Mouse (Mus musculus): ENCODE data around the gene Dhx35. TPM values are rescaled to one million over a fixed set of nuclear protein-coding genes. Genes with fewer than 3 reads are reported as not detected.

Gene Dhx35
- polyA plus RNA-seq, 2 experiments, result 13.7 to 24.2 TPM

DNA sequence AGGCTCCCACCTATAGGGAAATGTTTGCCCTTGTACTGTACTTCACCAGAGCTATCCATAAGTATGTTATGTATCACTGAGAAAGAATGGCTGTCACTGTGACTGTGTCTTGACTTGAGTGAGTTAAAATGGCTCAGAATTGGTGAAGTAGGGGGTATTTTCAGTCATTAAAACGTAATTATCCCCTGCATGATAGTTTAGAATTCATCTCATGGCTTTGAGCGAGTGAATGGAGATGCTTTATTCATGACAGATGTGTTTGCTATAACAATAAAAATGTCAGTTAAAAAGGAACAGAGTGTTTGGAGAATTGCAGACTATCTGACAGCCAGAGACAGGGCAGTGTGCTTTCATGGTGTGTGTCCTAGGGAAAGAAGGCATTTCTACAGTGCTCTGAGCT lies 51.6 kb downstream of the Dhx35 start:
- Histone ChIP-seq H3K4me2 (replicated peaks; ENCODE audit: low read depth, low read length, severe bottlenecking) (no peak overlapping the region), H3K4me1 (ENCODE audit: control insufficient read depth, insufficient read depth, low read length) (no peaks in the 10 kb centered on the region), H3K27ac (replicated peaks; ENCODE audit: low read depth, low read length) (no peak overlapping the region), H3K9me3 (ENCODE audit: control insufficient read depth, low read length) (no peaks in the 10 kb centered on the region), H3K36me3 (ENCODE audit: control insufficient read depth, insufficient read depth, low read length) (peaks cover 33% of the 10 kb centered on the region), H3K27me3 (ENCODE audit: control insufficient read depth, insufficient read depth, low read length) (no peaks in the 10 kb centered on the region), H3K4me3 (replicated peaks; ENCODE audit: low read length) (no peak overlapping the region), H3K9ac (ENCODE audit: low read depth, low read length, severe bottlenecking) (no peak overlapping the region)
- 70% methylated on average over 2 of the region's 2 CpGs for WGBS
- no peak for TF ChIP-seq POLR2A (IDR thresholded peaks at IDR 0.05; ENCODE audit: borderline replicate concordance, extremely low read depth, insufficient read depth, insufficient read length)
- DNase-seq (ENCODE audit: low spot score), result no peak
- no peak for ATAC-seq (ENCODE audit: low FRiP score, low read depth)

DNA sequence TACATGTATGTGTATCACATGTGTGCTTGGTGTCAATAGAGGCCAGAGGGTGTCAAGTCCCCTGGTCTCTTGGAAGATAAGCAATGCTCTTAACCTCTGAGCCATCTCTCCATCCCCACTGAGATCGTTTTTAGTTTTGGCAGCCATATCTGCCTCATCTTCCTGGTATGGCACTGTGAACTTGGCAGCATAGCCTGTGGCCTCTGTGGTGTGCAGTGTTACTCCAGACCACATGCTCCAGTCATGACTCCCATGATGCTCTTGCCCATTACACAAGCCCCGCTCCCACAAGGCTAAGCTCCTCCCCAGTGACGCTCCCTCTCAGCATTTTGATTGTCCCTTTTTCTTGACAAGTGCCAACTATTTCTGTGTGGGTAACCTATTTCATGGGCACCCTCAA lies 53.4 kb downstream of the Dhx35 start:
- Histone ChIP-seq H3K27me3 (ENCODE audit: control insufficient read depth, insufficient read depth, low read length) (no peaks in the 10 kb centered on the region), H3K27ac (replicated peaks; ENCODE audit: low read depth, low read length) (no peak overlapping the region), H3K4me1 (ENCODE audit: control insufficient read depth, insufficient read depth, low read length) (no peaks in the 10 kb centered on the region), H3K4me3 (replicated peaks; ENCODE audit: low read length) (no peak overlapping the region), H3K9ac (ENCODE audit: low read depth, low read length, severe bottlenecking) (no peak overlapping the region), H3K4me2 (replicated peaks; ENCODE audit: low read depth, low read length, severe bottlenecking) (no peak overlapping the region), H3K36me3 (ENCODE audit: control insufficient read depth, insufficient read depth, low read length) (peaks cover 23% of the 10 kb centered on the region), H3K9me3 (ENCODE audit: control insufficient read depth, low read length) (no peaks in the 10 kb centered on the region)
- WGBS, result 90% methylated on average over 3 of the region's 3 CpGs
- ATAC-seq (ENCODE audit: low FRiP score, low read depth) (no peak), DNase-seq (ENCODE audit: low spot score) (no peak)
- no peak for TF ChIP-seq POLR2A (IDR thresholded peaks at IDR 0.05; ENCODE audit: borderline replicate concordance, extremely low read depth, insufficient read depth, insufficient read length)

DNA sequence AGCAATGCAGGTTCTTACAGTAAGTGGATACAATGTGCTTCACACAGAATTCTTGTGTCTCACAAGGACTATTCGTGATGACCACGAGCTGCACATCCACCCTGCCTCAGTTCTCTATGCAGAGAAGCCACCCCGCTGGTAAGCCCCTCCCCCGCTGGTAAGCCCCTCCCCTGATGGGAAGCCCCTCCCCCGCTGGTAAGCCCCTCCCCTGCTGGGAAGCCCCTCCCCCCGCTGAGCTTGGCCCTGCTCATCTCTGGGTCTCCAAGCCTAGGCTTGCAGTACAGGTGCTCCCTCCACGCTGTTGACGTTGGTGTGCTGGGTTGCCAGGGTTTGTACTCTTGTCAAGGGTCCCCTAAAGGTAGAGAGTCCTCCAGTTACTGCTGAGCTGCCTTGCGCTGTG lies 54.8 kb downstream of the Dhx35 start:
- no peaks in the 10 kb centered on the region for H3K27me3 ChIP-seq (ENCODE audit: control insufficient read depth, insufficient read depth, low read length)
- no peak for DNase-seq (ENCODE audit: low spot score)
- H3K9me3 ChIP-seq (ENCODE audit: control insufficient read depth, low read length), result no peaks in the 10 kb centered on the region
- no peak for TF ChIP-seq POLR2A (IDR thresholded peaks at IDR 0.05; ENCODE audit: borderline replicate concordance, extremely low read depth, insufficient read depth, insufficient read length)
- H3K4me3 ChIP-seq (replicated peaks; ENCODE audit: low read length), result no peak overlapping the region
- no peaks in the 10 kb centered on the region for H3K4me1 ChIP-seq (ENCODE audit: control insufficient read depth, insufficient read depth, low read length)
- H3K4me2 ChIP-seq (replicated peaks; ENCODE audit: low read depth, low read length, severe bottlenecking), result no peak overlapping the region
- H3K27ac ChIP-seq (replicated peaks; ENCODE audit: low read depth, low read length), result no peak overlapping the region
- peaks cover 27% of the 10 kb centered on the region for H3K36me3 ChIP-seq (ENCODE audit: control insufficient read depth, insufficient read depth, low read length)
- no peak overlapping the region for H3K9ac ChIP-seq (ENCODE audit: low read depth, low read length, severe bottlenecking)
- ATAC-seq (ENCODE audit: low FRiP score, low read depth), result no peak
- 80% methylated on average over 9 of the region's 9 CpGs for WGBS

DNA sequence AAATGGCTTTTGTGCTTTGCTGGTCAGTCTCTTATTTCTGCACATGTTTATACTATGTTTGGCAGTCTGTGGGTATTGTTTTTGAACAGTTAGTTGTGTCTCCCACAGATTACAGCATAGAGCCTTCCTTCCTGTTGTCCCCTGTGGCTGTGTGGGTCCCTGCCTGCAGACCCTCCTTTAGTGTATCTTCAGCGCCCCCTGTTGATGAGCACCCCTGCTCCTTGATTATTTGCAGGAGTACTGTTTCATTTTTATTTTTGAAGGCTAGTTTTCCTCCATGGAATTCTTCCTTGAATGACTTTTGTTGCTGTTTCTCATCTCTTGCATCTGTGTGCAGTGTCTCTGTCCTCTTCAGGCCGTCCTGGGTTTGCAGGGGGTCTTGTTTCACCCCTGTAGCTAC lies 58.0 kb downstream of the Dhx35 start:
- H3K4me2 ChIP-seq (replicated peaks; ENCODE audit: low read depth, low read length, severe bottlenecking), result no peak overlapping the region
- no peak overlapping the region for H3K4me3 ChIP-seq (replicated peaks; ENCODE audit: low read length)
- WGBS, result 41% methylated on average over 2 of the region's 2 CpGs
- TF ChIP-seq POLR2A (IDR thresholded peaks at IDR 0.05; ENCODE audit: borderline replicate concordance, extremely low read depth, insufficient read depth, insufficient read length), result no peak
- H3K36me3 ChIP-seq (ENCODE audit: control insufficient read depth, insufficient read depth, low read length), result peaks cover 35% of the 10 kb centered on the region
- ATAC-seq (ENCODE audit: low FRiP score, low read depth) (no peak), DNase-seq (ENCODE audit: low spot score) (no peak)
- H3K27ac ChIP-seq (replicated peaks; ENCODE audit: low read depth, low read length), result no peak overlapping the region
- no peak overlapping the region for H3K9ac ChIP-seq (ENCODE audit: low read depth, low read length, severe bottlenecking)
- no peaks in the 10 kb centered on the region for H3K4me1 ChIP-seq (ENCODE audit: control insufficient read depth, insufficient read depth, low read length)
- H3K9me3 ChIP-seq (ENCODE audit: control insufficient read depth, low read length), result no peaks in the 10 kb centered on the region
- H3K27me3 ChIP-seq (ENCODE audit: control insufficient read depth, insufficient read depth, low read length), result no peaks in the 10 kb centered on the region

DNA sequence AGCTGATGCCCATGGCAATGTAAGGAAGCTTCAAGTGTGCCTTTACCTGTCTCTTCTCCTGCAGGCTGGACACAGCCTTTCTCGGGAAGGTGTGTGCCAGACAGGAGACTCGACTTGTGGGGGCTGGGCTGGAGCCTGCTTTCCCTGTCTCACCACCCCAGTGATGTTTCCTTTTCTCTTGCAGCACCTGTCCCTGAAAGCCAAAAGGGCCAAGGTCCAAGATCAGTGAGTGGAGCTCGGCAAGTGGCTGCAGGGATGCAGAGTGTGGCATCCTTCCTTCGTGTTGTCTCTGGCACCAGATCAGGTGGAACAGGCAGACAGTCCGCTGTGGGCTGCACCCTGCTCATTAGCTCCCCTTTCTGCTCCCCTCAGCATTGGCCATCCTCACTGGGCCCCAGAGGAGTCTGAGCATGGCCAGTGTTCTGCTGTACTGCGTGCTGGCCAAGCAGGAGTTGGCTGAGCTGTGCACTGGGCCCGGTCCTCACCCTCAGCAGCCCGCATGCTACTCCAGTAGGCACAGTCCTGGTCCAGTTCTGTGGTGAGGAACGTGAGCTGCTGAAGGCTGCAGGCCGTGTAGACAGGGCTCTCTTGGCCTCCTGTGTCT lies 62.4 kb downstream of the Dhx35 start:
- WGBS, result 89% methylated on average over 10 of the region's 10 CpGs
- TF ChIP-seq POLR2A (IDR thresholded peaks at IDR 0.05; ENCODE audit: borderline replicate concordance, extremely low read depth, insufficient read depth, insufficient read length), result no peak
- Histone ChIP-seq H3K36me3 (ENCODE audit: control insufficient read depth, insufficient read depth, low read length) (peaks cover 23% of the 10 kb centered on the region), H3K4me1 (ENCODE audit: control insufficient read depth, insufficient read depth, low read length) (no peaks in the 10 kb centered on the region), H3K4me3 (replicated peaks; ENCODE audit: low read length) (no peak overlapping the region), H3K9me3 (ENCODE audit: control insufficient read depth, low read length) (no peaks in the 10 kb centered on the region), H3K27me3 (ENCODE audit: control insufficient read depth, insufficient read depth, low read length) (no peaks in the 10 kb centered on the region), H3K4me2 (replicated peaks; ENCODE audit: low read depth, low read length, severe bottlenecking) (no peak overlapping the region), H3K9ac (ENCODE audit: low read depth, low read length, severe bottlenecking) (no peak overlapping the region), H3K27ac (replicated peaks; ENCODE audit: low read depth, low read length) (no peak overlapping the region)
- DNase-seq (ENCODE audit: low spot score), result no peak
- no peak for ATAC-seq (ENCODE audit: low FRiP score, low read depth)

DNA sequence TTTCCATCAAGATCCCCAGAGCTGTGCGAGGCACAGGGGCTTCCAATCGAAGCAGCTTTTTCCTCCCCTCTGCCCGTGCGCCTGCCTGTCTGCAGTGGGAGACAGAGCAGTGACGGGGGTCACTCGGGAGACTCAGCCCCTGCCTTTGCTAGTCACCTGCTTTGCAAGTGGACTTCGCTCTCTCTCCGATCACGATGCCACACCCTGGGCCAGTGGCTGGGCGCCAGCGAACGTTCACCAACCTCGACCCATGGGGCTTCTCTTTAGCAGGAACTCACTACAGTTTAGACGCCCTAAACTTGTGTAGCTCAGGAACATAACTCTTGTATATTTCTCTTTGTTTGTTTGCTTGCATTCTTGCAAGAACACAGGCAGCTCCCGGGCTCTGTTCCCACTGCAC lies 63.0 kb downstream of the Dhx35 start:
- Histone ChIP-seq H3K27ac (replicated peaks; ENCODE audit: low read depth, low read length) (no peak overlapping the region), H3K4me2 (replicated peaks; ENCODE audit: low read depth, low read length, severe bottlenecking) (no peak overlapping the region), H3K9me3 (ENCODE audit: control insufficient read depth, low read length) (no peaks in the 10 kb centered on the region), H3K36me3 (ENCODE audit: control insufficient read depth, insufficient read depth, low read length) (peaks cover 22% of the 10 kb centered on the region), H3K4me3 (replicated peaks; ENCODE audit: low read length) (no peak overlapping the region), H3K4me1 (ENCODE audit: control insufficient read depth, insufficient read depth, low read length) (no peaks in the 10 kb centered on the region), H3K27me3 (ENCODE audit: control insufficient read depth, insufficient read depth, low read length) (no peaks in the 10 kb centered on the region), H3K9ac (ENCODE audit: low read depth, low read length, severe bottlenecking) (no peak overlapping the region)
- no peak for TF ChIP-seq POLR2A (IDR thresholded peaks at IDR 0.05; ENCODE audit: borderline replicate concordance, extremely low read depth, insufficient read depth, insufficient read length)
- DNase-seq (ENCODE audit: low spot score), result no peak
- WGBS, result 91% methylated on average over 15 of the region's 15 CpGs
- ATAC-seq (ENCODE audit: low FRiP score, low read depth), result no peak
